Mouse (Mus musculus): ENCODE data around the gene Banp. TPM values are rescaled to one million over a fixed set of nuclear protein-coding genes. Genes with fewer than 3 reads are reported as not detected.

Banp gene
- 20.6 TPM for polyA plus RNA-seq (2015; fragmentation: Illumina TruSeq; extraction: RNeasy Lipid Tissue Mini Kit (QIAGEN cat#74804); ENCODE audit: insufficient read depth, low replicate concordance)

DNA sequence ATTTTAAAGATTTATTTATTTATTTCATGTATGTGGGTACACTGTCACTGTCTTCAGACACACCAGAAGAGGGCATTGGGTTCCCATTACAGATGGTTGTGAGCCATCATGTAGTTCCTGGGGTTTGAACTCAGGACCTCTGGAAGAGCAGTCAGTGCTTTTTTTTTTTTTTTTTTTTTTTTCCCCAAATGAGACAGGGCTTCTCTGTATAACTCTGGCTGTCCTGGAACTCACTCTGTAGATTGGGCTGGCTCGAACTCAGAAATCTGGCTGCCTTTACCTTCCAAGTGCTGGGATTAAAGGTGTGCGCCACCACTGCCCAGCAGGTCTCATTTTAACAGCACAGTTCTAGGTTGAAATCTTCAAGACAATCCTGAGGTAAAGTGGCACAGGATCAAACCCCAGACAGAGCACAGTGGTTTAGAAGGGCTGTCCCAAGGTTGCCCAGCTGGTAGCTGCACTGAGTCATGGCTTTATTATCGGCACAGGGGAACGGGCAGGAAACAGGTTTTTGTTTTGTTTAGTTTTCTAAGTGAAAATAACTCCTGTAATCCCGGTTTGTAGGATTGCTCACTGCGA lies at the start of gene Banp:
Gene Banp, plus strand, starts transcription at position 529 of the 579 bp plus-strand sequence.

DNA sequence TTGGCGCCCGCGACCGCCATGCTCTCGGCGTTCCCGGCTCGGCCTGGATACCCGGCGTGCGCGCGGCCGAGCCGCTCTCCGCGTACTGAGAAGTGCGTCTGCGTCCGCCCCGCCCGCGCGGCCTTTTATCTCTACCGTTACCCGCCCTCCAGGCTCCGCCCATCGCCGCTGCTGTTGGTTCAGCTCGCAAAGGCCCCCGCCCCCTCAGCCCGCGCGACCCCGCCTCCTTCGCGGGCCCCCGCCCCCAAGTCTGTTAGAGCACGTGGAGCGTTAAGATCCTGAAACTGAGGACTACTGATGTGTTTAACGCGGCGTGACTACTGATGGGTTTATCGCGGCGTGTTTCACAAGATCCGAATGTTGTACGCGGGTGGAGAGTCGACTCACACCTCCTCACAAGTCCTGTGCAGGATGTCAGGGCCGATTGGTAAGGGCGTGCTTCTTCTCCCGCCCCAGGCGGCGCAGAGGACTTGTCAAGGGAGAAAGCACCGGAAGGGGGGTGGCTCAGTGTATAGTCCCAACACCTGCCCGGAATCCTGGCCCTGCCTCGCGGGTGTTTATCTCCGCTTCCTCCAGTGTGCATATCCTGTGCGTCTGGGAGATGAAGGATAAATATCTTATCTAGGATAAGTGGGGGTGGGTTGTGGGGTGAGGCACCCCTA lies 41.8 kb upstream of the Banp start, which contains the start of gene Slc7a5:
Gene Slc7a5, minus strand, starts transcription at position 108 of the 662 bp plus-strand sequence.

DNA sequence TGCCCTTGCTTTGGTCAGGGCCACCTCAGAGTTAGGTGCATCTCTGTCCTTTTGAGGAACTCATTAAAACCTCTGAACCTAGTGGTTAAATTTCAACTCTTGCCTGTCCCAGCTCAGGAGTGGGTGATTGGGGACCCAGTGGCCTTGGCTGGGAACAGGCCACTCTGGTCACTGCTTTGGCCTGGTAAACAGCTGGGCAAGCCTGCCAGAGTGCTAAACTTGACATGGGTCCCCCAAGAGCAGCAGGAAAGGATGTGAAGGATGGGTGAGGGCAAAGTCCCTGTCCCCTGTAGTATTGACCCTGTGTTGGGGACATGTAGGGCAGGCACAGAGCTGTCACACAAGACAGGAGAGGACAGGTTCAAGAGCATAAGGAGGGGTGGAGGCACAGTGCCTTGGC lies 4.7 kb upstream of the Banp start, which contains the start of gene Car5a:
Gene Car5a, minus strand, starts transcription at position 74 of the 400 bp plus-strand sequence.

Other genes starting within 250 kb of the Banp start
- not detected for gene Jph3, start 220.1 kb upstream of the Banp start, polyA plus RNA-seq (2015; fragmentation: Illumina TruSeq; extraction: RNeasy Lipid Tissue Mini Kit (QIAGEN cat#74804); ENCODE audit: insufficient read depth, low replicate concordance)
- 19.6 TPM for gene Klhdc4, start 120.2 kb upstream of the Banp start, polyA plus RNA-seq (2015; fragmentation: Illumina TruSeq; extraction: RNeasy Lipid Tissue Mini Kit (QIAGEN cat#74804); ENCODE audit: insufficient read depth, low replicate concordance)
- gene Slc7a5, start 42.1 kb upstream of the Banp start, polyA plus RNA-seq (2015; fragmentation: Illumina TruSeq; extraction: RNeasy Lipid Tissue Mini Kit (QIAGEN cat#74804); ENCODE audit: insufficient read depth, low replicate concordance), result 14.8 TPM
- not detected for gene Car5a, start 4.8 kb upstream of the Banp start, polyA plus RNA-seq (2015; fragmentation: Illumina TruSeq; extraction: RNeasy Lipid Tissue Mini Kit (QIAGEN cat#74804); ENCODE audit: insufficient read depth, low replicate concordance)

Measured in spleen, adult 10 weeks (tissue).